Mouse (Mus musculus): Measurements from ENCODE around the gene Gm20521. TPM values are rescaled to one million over a fixed set of nuclear protein-coding genes. Genes with fewer than 3 reads are reported as not detected.
A peak's percentile ranks its signal among the peaks of the same experiment; 100 is the strongest.
"Not testable (repeated sequence)": the region's sequence is repeated elsewhere in the genome, so short reads cannot be mapped to it uniquely, and the experiment has no call there.

Gm20521 gene
- polyA plus RNA-seq, 1 experiment from 2014 or later, result 0.22 TPM

DNA sequence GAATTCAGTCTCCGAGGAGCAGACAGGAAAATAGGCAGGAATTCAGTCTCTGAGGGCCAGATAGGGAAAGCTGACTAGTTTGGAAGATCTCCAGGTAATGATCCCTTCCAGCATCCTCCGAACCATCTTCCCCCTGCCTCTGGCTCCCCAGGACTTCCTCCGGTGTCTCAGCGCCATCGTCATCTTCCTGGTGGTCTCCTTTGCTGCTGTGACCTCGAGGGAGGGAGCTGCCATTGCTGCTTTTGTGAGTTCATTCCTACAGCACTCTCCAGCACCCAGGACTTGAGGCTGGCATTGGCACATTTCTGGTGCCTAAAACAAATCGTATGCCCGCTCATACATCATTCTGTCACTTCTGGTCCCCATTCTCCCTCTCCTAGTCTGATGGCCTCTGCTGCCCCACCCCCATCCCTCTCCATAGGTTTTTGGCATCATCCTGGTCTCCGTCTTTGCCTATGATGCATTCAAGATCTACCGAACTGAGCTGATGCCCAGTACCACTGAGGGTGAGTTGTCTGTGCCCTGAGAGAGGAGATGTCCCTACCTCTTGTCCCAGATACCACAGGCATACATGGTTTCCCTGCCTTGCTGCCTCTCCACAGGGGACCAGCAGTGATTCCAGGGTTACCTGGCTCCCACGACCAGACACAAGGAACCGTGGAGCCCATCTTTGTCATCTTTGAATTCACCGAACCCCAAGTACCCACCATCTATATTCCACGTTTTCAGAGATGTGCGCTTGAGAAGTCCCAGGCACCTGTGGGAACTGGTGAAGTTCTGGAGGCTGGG, 55.4 kb downstream of the Gm20521 start:
- H3K27ac ChIP-seq (replicated peaks), result no peak overlapping the region
- H3K4me1 ChIP-seq, result peaks cover 10% of the 10 kb centered on the region
- no peaks in the 10 kb centered on the region for H3K36me3 ChIP-seq
- H3K4me3 ChIP-seq, result no peak overlapping the region
- H3K27me3 ChIP-seq, result no peaks in the 10 kb centered on the region
- no peak for ATAC-seq (ENCODE audit: low FRiP score, low read depth)
- 79% methylated on average over 15 of the region's 15 CpGs for WGBS
- no peak overlapping the region for H3K4me2 ChIP-seq (replicated peaks)
- no peaks in the 10 kb centered on the region for H3K9me3 ChIP-seq
- no peak overlapping the region for H3K9ac ChIP-seq (replicated peaks)

DNA sequence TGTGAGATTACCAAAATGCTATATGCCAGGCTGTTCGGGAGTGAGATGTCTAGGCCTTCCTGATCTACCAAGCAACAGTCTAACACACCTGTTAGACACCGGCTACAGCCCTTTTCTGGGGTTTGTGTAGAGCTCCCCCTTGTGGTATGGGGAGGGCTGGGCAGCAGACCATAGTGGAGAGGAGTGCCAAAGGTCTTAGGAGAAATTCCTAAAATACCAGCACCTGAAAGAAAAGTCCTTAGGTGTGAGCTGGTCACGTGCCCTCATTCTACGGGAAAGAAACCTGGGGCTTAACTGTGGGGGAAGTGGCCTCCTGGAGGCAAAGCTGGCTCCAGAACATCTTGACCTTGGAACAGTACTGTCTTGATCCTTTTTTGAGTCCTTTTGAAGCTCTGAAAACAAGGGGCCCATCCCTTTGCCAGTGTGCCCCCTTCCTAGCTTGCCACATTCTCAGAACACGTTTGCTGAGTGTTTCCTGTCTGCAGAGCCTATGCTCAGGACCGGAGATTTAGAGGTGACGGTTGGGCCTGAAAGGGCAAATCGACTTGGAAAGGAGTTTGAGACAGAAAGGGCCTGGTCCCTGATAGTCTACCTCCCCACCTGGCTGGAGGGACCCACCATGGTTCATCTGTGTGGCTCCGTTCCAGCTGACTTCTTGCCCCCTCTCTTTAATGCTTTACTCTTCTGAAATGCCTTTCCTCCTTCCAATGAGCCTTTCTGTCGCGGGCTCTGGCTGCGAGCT, 56.4 kb downstream of the Gm20521 start:
- H3K9me3 ChIP-seq, result no peaks in the 10 kb centered on the region
- WGBS, result 54% methylated on average over 12 of the region's 12 CpGs
- ATAC-seq (ENCODE audit: low FRiP score, low read depth), result peak; percentile 41; the same call in 1 of the 2 replicates
- H3K27ac ChIP-seq (replicated peaks), result no peak overlapping the region
- H3K27me3 ChIP-seq, result no peaks in the 10 kb centered on the region
- no peaks in the 10 kb centered on the region for H3K36me3 ChIP-seq
- H3K4me3 ChIP-seq, result no peak overlapping the region
- H3K4me2 ChIP-seq (replicated peaks), result no peak overlapping the region
- H3K4me1 ChIP-seq, result peaks cover 10% of the 10 kb centered on the region
- H3K9ac ChIP-seq (replicated peaks), result no peak overlapping the region

DNA sequence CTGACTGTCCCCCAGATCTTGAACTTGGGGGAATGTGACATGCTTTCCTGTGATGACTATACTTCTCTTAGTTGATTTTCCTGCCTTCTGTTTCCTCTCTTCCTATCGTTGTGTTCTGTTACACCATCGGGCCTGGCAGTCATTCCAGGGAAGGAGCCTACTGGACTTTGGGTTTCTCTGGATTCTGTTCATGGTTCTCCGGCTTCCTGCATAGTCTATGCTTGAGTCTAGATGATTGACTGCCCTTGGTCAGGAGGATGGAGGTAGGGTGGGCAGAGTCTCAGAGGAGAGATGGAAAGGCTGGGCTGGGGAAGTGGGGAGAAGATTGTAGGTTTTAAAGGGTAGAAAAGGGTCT, 56.9 kb downstream of the Gm20521 start:
- no peak for ATAC-seq (ENCODE audit: low FRiP score, low read depth)
- no peaks in the 10 kb centered on the region for H3K27me3 ChIP-seq
- no peak overlapping the region for H3K9ac ChIP-seq (replicated peaks)
- no peak overlapping the region for H3K4me2 ChIP-seq (replicated peaks)
- H3K27ac ChIP-seq (replicated peaks), result no peak overlapping the region
- no peaks in the 10 kb centered on the region for H3K9me3 ChIP-seq
- H3K4me3 ChIP-seq, result no peak overlapping the region
- no peaks in the 10 kb centered on the region for H3K36me3 ChIP-seq
- peaks cover 10% of the 10 kb centered on the region for H3K4me1 ChIP-seq
- WGBS, result 85% methylated on average over 3 of the region's 3 CpGs

DNA sequence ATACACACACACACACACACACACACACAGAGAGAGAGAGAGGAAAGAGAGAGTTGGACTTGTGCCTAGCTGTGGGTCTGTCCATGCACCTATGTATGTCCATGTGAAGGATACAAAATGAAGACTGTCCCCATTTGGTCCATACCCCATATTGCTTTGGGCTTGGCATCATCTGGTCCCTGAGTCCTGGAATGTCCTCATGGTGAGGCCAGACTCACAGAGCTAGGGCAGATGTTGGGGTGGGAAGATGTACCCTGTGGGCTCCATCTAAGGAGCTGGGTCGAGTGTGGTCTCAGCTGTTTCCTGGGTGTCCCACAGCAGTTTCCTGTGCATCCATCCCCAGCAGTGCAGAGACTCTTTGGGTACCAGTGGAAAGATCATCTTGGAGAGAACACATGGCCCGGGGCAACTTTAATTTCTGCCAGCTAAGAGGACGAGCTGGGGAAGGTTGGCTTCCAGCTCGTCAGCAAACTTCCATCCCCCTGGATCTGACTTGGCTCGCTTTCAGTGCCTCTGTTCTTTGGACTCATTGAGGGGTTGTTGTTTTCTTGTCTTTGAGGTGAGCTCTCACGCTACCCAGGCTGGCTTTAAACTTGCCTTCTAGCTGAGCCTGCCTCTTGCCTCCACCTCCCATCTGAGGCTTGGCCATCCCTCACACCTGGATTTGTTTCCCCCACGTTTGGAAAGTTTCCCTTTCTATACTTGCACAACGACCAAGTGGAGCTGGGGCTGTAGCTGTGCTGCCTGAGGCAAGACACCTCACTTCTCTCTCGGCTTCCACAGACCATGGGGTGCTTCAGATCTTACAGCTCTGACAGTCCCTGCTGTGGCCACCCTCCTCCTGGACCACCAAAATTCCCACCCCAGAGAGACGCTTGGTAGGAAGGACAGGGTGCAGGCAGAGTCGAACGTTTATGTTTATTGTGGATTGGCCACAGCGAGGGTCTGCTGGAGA, 58.1 kb downstream of the Gm20521 start:
- H3K4me1 ChIP-seq, result peaks cover 5% of the 10 kb centered on the region
- H3K36me3 ChIP-seq, result no peaks in the 10 kb centered on the region
- no peak overlapping the region for H3K4me3 ChIP-seq
- no peaks in the 10 kb centered on the region for H3K9me3 ChIP-seq
- H3K27me3 ChIP-seq, result no peaks in the 10 kb centered on the region
- H3K27ac ChIP-seq (replicated peaks), result no peak overlapping the region
- no peak overlapping the region for H3K4me2 ChIP-seq (replicated peaks)
- H3K9ac ChIP-seq (replicated peaks), result no peak overlapping the region
- no peak for ATAC-seq (ENCODE audit: low FRiP score, low read depth)
- 73% methylated on average over 13 of the region's 13 CpGs for WGBS

DNA sequence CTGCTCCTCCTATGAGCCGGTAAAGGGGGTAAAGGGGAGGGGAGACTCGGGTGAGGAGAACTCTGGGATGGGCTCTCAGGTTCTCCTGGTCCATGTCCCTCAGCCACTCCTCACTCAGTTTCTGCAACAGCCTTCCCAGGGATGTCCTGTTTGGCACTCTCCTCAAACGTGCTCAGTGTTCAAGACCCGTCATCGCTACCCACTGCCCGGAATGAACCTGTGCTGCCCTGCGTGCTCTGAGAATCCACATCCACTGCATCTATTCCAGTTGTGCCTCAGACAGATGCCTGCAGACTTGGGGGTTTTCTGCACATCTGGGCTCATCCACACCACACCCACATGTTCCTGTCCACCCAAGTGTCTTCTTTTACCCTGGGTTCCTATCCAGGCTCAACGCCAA, 59.2 kb downstream of the Gm20521 start:
- 91% methylated on average over 8 of the region's 8 CpGs for WGBS
- H3K27me3 ChIP-seq, result no peaks in the 10 kb centered on the region
- H3K9me3 ChIP-seq, result no peaks in the 10 kb centered on the region
- H3K4me1 ChIP-seq, result no peaks in the 10 kb centered on the region
- H3K27ac ChIP-seq (replicated peaks), result no peak overlapping the region
- H3K4me2 ChIP-seq (replicated peaks), result no peak overlapping the region
- no peaks in the 10 kb centered on the region for H3K36me3 ChIP-seq
- no peak overlapping the region for H3K4me3 ChIP-seq
- no peak for ATAC-seq (ENCODE audit: low FRiP score, low read depth)
- H3K9ac ChIP-seq (replicated peaks), result no peak overlapping the region

DNA sequence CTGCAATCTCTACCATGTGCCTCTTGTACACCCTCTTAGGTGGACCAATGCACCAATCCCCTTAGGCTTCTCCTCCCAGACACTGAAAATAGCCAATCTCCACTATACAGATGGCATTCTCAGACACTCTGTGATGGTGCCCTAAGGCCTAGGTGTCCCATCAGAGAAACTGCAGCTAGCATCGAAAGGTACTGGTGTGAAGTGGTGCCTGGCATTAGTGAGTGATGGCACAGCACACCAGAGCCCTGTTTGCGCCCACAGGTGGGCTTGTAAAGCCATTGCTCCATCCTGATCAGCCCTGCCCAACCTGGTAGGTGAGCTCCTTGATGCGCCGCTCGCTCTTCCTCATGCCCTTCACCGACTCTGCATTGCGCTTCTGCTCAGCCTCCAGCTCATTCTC, 60.7 kb downstream of the Gm20521 start:
- no peak for ATAC-seq (ENCODE audit: low FRiP score, low read depth)
- 90% methylated on average over 7 of the region's 7 CpGs for WGBS

DNA sequence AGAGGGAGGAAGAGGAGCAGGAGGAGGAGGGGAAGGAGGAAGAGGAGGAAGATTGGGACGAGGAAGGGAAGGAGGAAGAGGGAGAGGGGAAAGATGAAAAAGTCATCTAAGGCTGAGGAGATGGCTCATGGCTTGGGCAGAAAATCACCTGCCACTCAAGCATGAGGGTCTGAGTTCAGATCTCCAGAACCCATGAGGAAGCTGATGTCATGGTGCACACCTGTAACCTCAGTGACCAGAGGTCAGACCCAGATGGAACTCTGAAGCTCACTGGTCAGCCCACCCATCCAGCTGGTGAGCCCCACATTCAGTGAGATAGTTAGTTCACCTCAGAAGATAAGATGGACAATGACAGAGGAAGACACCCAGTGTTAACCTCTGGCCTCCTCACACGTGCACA, 61.7 kb downstream of the Gm20521 start:
- WGBS, result 64% methylated on average over 2 of the region's 2 CpGs
- no peaks in the 10 kb centered on the region for H3K27me3 ChIP-seq
- ATAC-seq (ENCODE audit: low FRiP score, low read depth), result no peak
- no peak overlapping the region for H3K9ac ChIP-seq (replicated peaks)
- no peak overlapping the region for H3K27ac ChIP-seq (replicated peaks)
- H3K36me3 ChIP-seq, result no peaks in the 10 kb centered on the region
- H3K9me3 ChIP-seq, result no peaks in the 10 kb centered on the region
- no peak overlapping the region for H3K4me3 ChIP-seq
- H3K4me2 ChIP-seq (replicated peaks), result no peak overlapping the region
- no peaks in the 10 kb centered on the region for H3K4me1 ChIP-seq

More for the DNA sequence above, 60.7 kb downstream of the Gm20521 start:
- H3K4me1 ChIP-seq, result no peaks in the 10 kb centered on the region
- H3K9me3 ChIP-seq, result no peaks in the 10 kb centered on the region
- no peaks in the 10 kb centered on the region for H3K36me3 ChIP-seq
- H3K4me3 ChIP-seq, result no peak overlapping the region
- no peaks in the 10 kb centered on the region for H3K27me3 ChIP-seq
- H3K4me2 ChIP-seq (replicated peaks), result no peak overlapping the region
- no peak overlapping the region for H3K27ac ChIP-seq (replicated peaks)
- no peak overlapping the region for H3K9ac ChIP-seq (replicated peaks)

DNA sequence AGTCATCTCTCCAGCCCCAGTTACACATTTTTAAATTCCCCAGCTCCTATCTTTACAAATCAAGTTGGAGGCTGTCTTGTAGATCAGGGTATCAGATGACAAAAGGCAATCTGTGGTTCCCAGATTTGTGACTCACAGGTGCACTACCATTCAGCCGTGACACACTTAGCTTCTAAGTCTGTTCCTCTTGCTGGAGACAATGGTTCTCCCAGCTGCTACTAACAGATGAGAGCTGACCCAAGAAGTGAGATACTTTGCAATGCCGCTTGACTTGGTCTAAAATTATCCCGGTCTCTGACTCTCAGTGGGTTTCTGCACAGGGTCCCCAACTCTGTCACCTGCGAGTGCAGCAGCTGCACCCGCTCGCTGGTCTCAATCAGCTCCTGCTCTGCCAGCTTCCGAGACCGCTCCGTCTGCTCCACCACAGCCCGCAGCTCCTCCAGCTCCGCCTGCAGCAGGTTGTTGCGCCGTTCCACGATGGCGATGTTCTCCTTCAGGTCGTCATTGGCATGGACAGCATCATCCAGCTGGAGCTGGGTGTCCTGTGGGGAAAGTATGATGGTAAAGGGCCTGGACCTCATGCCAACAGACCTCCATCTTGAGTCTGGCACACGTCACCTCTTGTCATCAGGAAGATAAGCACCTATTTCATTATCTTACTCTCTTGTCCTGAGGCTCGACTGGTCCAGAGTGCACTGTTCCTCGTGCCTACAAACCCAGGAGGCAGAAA, 62.9 kb downstream of the Gm20521 start:
- no peak for ATAC-seq (ENCODE audit: low FRiP score, low read depth)
- no peak overlapping the region for H3K4me2 ChIP-seq (replicated peaks)
- WGBS, result 82% methylated on average over 19 of the region's 19 CpGs

DNA sequence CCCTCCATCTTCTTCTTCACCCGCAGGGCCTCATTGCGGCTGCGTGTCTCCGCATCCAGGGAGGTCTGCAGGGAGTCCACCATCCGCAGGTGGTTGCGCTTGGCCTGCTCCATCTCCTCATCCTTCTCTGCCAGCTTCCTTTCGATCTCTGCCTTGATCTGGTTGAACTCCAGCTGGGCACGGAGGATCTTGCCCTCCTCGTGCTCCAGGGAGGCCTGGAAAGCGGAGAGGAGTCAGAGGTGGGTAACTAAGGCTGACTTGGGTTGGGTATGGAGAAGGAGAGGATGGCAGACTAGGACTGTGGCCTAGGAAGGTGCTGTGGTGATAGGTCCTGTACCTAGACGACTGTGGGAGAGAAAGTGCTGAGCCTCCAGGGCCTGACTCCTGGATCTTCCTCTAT, 63.8 kb downstream of the Gm20521 start:
- H3K27ac ChIP-seq (replicated peaks); H3K9me3 ChIP-seq; H3K9ac ChIP-seq (replicated peaks); H3K4me3 ChIP-seq; H3K4me1 ChIP-seq; ATAC-seq (ENCODE audit: low FRiP score, low read depth); H3K27me3 ChIP-seq; H3K36me3 ChIP-seq; H3K4me2 ChIP-seq (replicated peaks): not testable (repeated sequence)
- WGBS, result 85% methylated on average over 11 of the region's 11 CpGs

More for the DNA sequence above, 62.9 kb downstream of the Gm20521 start:
- no peak overlapping the region for H3K9ac ChIP-seq (replicated peaks)
- no peaks in the 10 kb centered on the region for H3K9me3 ChIP-seq
- H3K27me3 ChIP-seq, result no peaks in the 10 kb centered on the region
- H3K4me1 ChIP-seq, result no peaks in the 10 kb centered on the region
- no peak overlapping the region for H3K4me3 ChIP-seq
- no peak overlapping the region for H3K27ac ChIP-seq (replicated peaks)
- H3K36me3 ChIP-seq, result no peaks in the 10 kb centered on the region
